In genomic region chr3:153452299-153452996, GRCm38 (mm10) we compare ENCODE assay signal across 31 mouse cellular contexts.
DNase-seq lines count a peak whose midpoint lies in the region; ATAC-seq lines count a peak whose summit lies in the region.
"Had no signal": no experiment of that assay in that cellular context is flagged by ENCODE, and none has a peak within 500 bp of the region (broad histone marks: within the 10 kb centered on the region; RNA-seq: fewer than 3 reads in every experiment).

No protein-coding gene starts in this region.

- no peak overlapping the region for H3K4me3 ChIP-seq in liver, embryonic 13.5 days (replicated peaks)
- H3K4me3 ChIP-seq: embryonic facial prominence, embryonic 10.5 days; embryonic facial prominence, embryonic 13.5 days; erythroblast, embryonic 14.5 days; forebrain, embryonic 12.5 days; forebrain, embryonic 15.5 days; heart, adult 2 months; heart, embryonic 10.5 days; heart, embryonic 13.5 days had no signal

- no peaks in the 10 kb centered on the region for H3K36me3 ChIP-seq in liver, embryonic 13.5 days
- H3K36me3 ChIP-seq: forebrain, embryonic 12.5 days; forebrain, embryonic 15.5 days; heart, embryonic 10.5 days; heart, embryonic 13.5 days had no signal

- H3K9me3 ChIP-seq in liver, embryonic 13.5 days (replicated peaks), result no peaks in the 10 kb centered on the region
- H3K9me3 ChIP-seq: embryonic facial prominence, embryonic 10.5 days; forebrain, embryonic 12.5 days; forebrain, embryonic 15.5 days; heart, embryonic 10.5 days; heart, embryonic 13.5 days had no signal

- H3K27me3 ChIP-seq in liver, embryonic 13.5 days, result no peaks in the 10 kb centered on the region
- H3K27me3 ChIP-seq: embryonic facial prominence, embryonic 13.5 days; forebrain, embryonic 12.5 days; forebrain, embryonic 15.5 days; heart, embryonic 13.5 days had no signal

- H3K4me2 ChIP-seq in liver, embryonic 13.5 days, result no peak overlapping the region
- H3K4me2 ChIP-seq: embryonic facial prominence, embryonic 13.5 days; forebrain, embryonic 12.5 days; forebrain, embryonic 15.5 days; heart, embryonic 13.5 days; hindbrain, embryonic 14.5 days had no signal

- ATAC-seq in liver, embryonic 13.5 days (ENCODE audit: low read depth), result 0 out of 2 replicates have a peak, but pooled peaks have one; percentile 41
- 0 out of 2 replicates have a peak, but pooled peaks have one; percentile 23 for ATAC-seq in megakaryocyte progenitor cell, adult 5-6 weeks (replicated peaks; ENCODE audit: poor library complexity)
- ATAC-seq: forebrain, embryonic 15.5 days; hindbrain, postnatal 0 days; inflammation-experienced regulatory T-cells, adult 6 months had no signal

- DNase-seq in liver, embryonic 13.5 days, result no peak
- DNase-seq in liver (no peak), ES-CJ7 (ENCODE audit: low read depth, low spot score) (peak; percentile 64), MEL-GATA-1-ER (ENCODE audit: extremely low read depth, low read depth) (peak; percentile 29)
- no peak for DNase-seq in retina, postnatal 1 day
- no peak for DNase-seq in embryo, embryonic 11 days
- DNase-seq in spleen, postnatal 14 days (ENCODE audit: low spot score in 2 of 2), result no peak
- DNase-seq: adrenal gland, postnatal 10 days; adrenal gland, postnatal 36 days; B cell, adult 2 months; cerebellum, adult 11 months; cerebellum, adult 2 months; cerebellum, adult 9-11 months; cerebellum, postnatal 25 days; gastrocnemius, postnatal 10 days; gastrocnemius, postnatal 36 days; heart, adult 2 months; heart, postnatal 14 days; heart, postnatal 4 days; kidney, adult 11 months had no signal

- no peak overlapping the region for H3K27ac ChIP-seq in liver, embryonic 13.5 days
- H3K27ac ChIP-seq: embryonic facial prominence, embryonic 10.5 days; embryonic facial prominence, embryonic 13.5 days; forebrain, embryonic 12.5 days; forebrain, embryonic 15.5 days; heart, adult 2 months; heart, embryonic 10.5 days; heart, embryonic 13.5 days; hindbrain, embryonic 14.5 days; hindbrain, postnatal 0 days had no signal

- no peak overlapping the region for H3K9ac ChIP-seq in liver, embryonic 13.5 days
- H3K9ac ChIP-seq: embryonic facial prominence, embryonic 13.5 days; forebrain, embryonic 12.5 days; forebrain, embryonic 15.5 days; heart, embryonic 13.5 days; hindbrain, embryonic 14.5 days had no signal

- no peaks in the 10 kb centered on the region for H3K4me1 ChIP-seq in liver, embryonic 13.5 days (replicated peaks)
- H3K4me1 ChIP-seq: embryonic facial prominence, embryonic 10.5 days; embryonic facial prominence, embryonic 13.5 days; heart, embryonic 10.5 days; heart, embryonic 13.5 days had no signal

- 63% methylated on average over 3 of the region's 3 CpGs for WGBS in liver, embryonic 13.5 days (ENCODE audit: insufficient replicate concordance)

Comparison
In these comparisons a context has a peak if more than half of its experiments do, and no peak if none do; other contexts are left out.
1. DNase-seq: peak in ES-CJ7 (single experiment) and MEL-GATA-1-ER (single experiment); none in liver, embryonic 13.5 days (single experiment), liver (single experiment), retina, postnatal 1 day (single experiment), embryo, embryonic 11 days (single experiment) and spleen, postnatal 14 days (0 of 2).